Mouse (Mus musculus) right cerebral cortex, postnatal 25 days (tissue): Measurements from ENCODE around the gene Ces4a.
"Not testable (repeated sequence)": the region's sequence is repeated elsewhere in the genome, so short reads cannot be mapped to it uniquely, and the experiment has no call there.

Source experiments
- DNase-seq: peaks from one replicate; pipeline ENCODE4 v3.0.0; 2022

Gene Ces4a

GRCm38 (mm10) chr8:105131509-105131908 is at the start of gene Ces4a:
Gene Ces4a, plus strand, starts transcription at chr8:105131800.
- no peak for DNase-seq

- DNase-seq: no peak
Measured at GRCm38 (mm10) chr8:105083449-105084050, 48.0 kb upstream of the Ces4a start, which contains the start of gene Ces3b. Gene Ces3b, plus strand, starts transcription at chr8:105083753.

- not testable (repeated sequence) for DNase-seq
Measured at GRCm38 (mm10) chr8:105088166-105088565, 43.4 kb upstream of the Ces4a start.

- DNase-seq: no peak
Measured at GRCm38 (mm10) chr8:105088581-105088980, 43.0 kb upstream of the Ces4a start.

GRCm38 (mm10) chr8:105093992-105094391 is 37.6 kb upstream of the Ces4a start:
- no peak for DNase-seq

- DNase-seq: not testable (repeated sequence)
Measured at GRCm38 (mm10) chr8:105102101-105102785, 29.4 kb upstream of the Ces4a start.

GRCm38 (mm10) chr8:105103701-105104100 is 27.9 kb upstream of the Ces4a start:
- not testable (repeated sequence) for DNase-seq

- no peak for DNase-seq
Measured at GRCm38 (mm10) chr8:105104220-105104619, 27.4 kb upstream of the Ces4a start.

GRCm38 (mm10) chr8:105129864-105130263 is 1.7 kb upstream of the Ces4a start:
- no peak for DNase-seq

GRCm38 (mm10) chr8:105138423-105138822 is 6.8 kb downstream of the Ces4a start:
- DNase-seq: no peak

- no peak for DNase-seq
Measured at GRCm38 (mm10) chr8:105142395-105142794, 10.8 kb downstream of the Ces4a start.

GRCm38 (mm10) chr8:105151654-105152053 is 20.1 kb downstream of the Ces4a start:
- DNase-seq: no peak

- DNase-seq: peak; percentile 64
Measured at GRCm38 (mm10) chr8:105152623-105153398, 21.2 kb downstream of the Ces4a start.

- no peak for DNase-seq
Measured at GRCm38 (mm10) chr8:105154316-105154715, 22.7 kb downstream of the Ces4a start.

GRCm38 (mm10) chr8:105155091-105155745 is 23.6 kb downstream of the Ces4a start:
- DNase-seq: no peak

GRCm38 (mm10) chr8:105157555-105157954 is 26.0 kb downstream of the Ces4a start:
- no peak for DNase-seq

GRCm38 (mm10) chr8:105158084-105158483 is 26.5 kb downstream of the Ces4a start:
- DNase-seq: no peak

- no peak for DNase-seq
Measured at GRCm38 (mm10) chr8:105161121-105161652, 29.6 kb downstream of the Ces4a start.

- no peak for DNase-seq
Measured at GRCm38 (mm10) chr8:105164272-105164902, 32.8 kb downstream of the Ces4a start.

GRCm38 (mm10) chr8:105165191-105165590 is 33.6 kb downstream of the Ces4a start:
- no peak for DNase-seq

GRCm38 (mm10) chr8:105167116-105167515 is 35.5 kb downstream of the Ces4a start:
- DNase-seq: no peak

- no peak for DNase-seq
Measured at GRCm38 (mm10) chr8:105169582-105169981, 38.0 kb downstream of the Ces4a start.

- no peak for DNase-seq
Measured at GRCm38 (mm10) chr8:105170041-105170380, 38.4 kb downstream of the Ces4a start.
